8 mouse cellular contexts compared by ENCODE assay signal in the genomic region with DNA sequence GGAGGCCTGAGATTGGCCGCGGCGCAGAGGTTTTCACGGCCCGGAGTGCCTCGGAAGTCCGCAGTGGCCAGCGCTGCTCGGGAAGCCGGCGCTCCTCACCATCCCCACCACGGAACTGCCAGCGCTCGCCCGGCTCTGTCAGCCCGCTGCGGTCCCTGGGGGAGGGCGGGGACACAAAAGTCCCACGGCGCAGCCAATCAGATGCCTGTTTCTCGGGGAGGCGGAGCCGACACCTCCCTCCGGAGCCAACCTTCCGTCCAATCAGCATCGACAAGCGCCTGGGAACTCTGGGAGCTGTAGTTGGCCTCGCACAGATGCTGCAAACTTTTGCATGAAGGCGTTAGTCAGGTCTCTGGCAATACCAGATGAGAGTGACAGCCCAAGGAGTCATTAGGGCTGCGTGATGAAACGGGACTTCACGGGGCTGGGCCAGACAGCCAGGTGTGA. TPM values are rescaled to one million over a fixed set of nuclear protein-coding genes. Genes with fewer than 3 reads are reported as not detected.
DNase-seq lines count a peak whose midpoint lies in the region; ATAC-seq and TF ChIP-seq lines count a peak whose summit lies in the region.

Sesn2 (minus strand) TSS at position 150 of the 447 bp plus-strand sequence.

- peak within 1 kb of the TSS; percentile 88 for H3K9ac ChIP-seq in lung, postnatal 0 days (replicated peaks; ENCODE audit: low read depth)

- H3K4me3 ChIP-seq in hindbrain, embryonic 10.5 days, result peak within 1 kb of the TSS; percentile 86
- H3K4me3 ChIP-seq in lung, postnatal 0 days (ENCODE audit: low read depth, low read length), result peak within 1 kb of the TSS; percentile 89

- no peak for TF ChIP-seq EP300 in lung, postnatal 0 days (IDR thresholded peaks at IDR 0.05)

- WGBS in hindbrain, embryonic 10.5 days, result under 1% methylated on average over 32 of the region's 32 CpGs
- 0% methylated on average over 32 of the region's 32 CpGs for WGBS in lung, postnatal 0 days

- H3K4me2 ChIP-seq in lung, postnatal 0 days (replicated peaks; ENCODE audit: low read depth, low read length), result peak within 1 kb of the TSS; percentile 89

- peak; percentile 98 for DNase-seq in MN1 (ENCODE audit: low spot score)
- DNase-seq in cerebellum, adult 9-10 months, result peak; percentile 97
- peak; percentile 96 for DNase-seq in hindbrain, embryonic 10.5 days (ENCODE audit: low spot score)
- DNase-seq in layer of hippocampus, adult 9-11 months, result peak; percentile 98
- peak; percentile 99 for DNase-seq in lung, postnatal 0 days (ENCODE audit: low spot score)
- DNase-seq in ovary, postnatal 14 days (ENCODE audit: low spot score), result peak; percentile 94
- DNase-seq in thymus, postnatal 14 days, result peak; percentile 98

- peaks cover 11% of the 10 kb centered on the region for H3K27me3 ChIP-seq in hindbrain, embryonic 10.5 days (ENCODE audit: insufficient read depth, poor library complexity, severe bottlenecking)
- H3K27me3 ChIP-seq in lung, postnatal 0 days (replicated peaks; ENCODE audit: insufficient read depth, low read length), result no peaks in the 10 kb centered on the region

- H3K9me3 ChIP-seq in hindbrain, embryonic 10.5 days, result no peaks in the 10 kb centered on the region
- no peaks in the 10 kb centered on the region for H3K9me3 ChIP-seq in lung, postnatal 0 days (ENCODE audit: low read length)

- TF ChIP-seq CTCF in lung, postnatal 0 days (IDR thresholded peaks at IDR 0.05), result no peak

- no peaks in the 10 kb centered on the region for H3K36me3 ChIP-seq in hindbrain, embryonic 10.5 days
- H3K36me3 ChIP-seq in lung, postnatal 0 days (ENCODE audit: insufficient read depth, low read length), result no peaks in the 10 kb centered on the region

- H3K4me1 ChIP-seq in hindbrain, embryonic 10.5 days (replicated peaks), result peaks cover 54% of the 10 kb centered on the region
- H3K4me1 ChIP-seq in lung, postnatal 0 days (ENCODE audit: insufficient read depth, low read depth, low read length), result peaks cover 11% of the 10 kb centered on the region

- peak; percentile 96 for ATAC-seq in frontal cortex, adult (ENCODE audit: low TSS enrichment)
- peak; percentile 93 for ATAC-seq in lung, postnatal 0 days

- peak within 1 kb of the TSS; percentile 89 for H3K27ac ChIP-seq in hindbrain, embryonic 10.5 days
- H3K27ac ChIP-seq in lung, postnatal 0 days (ENCODE audit: low read length), result peak within 1 kb of the TSS; percentile 94

RNA-seq across cellular contexts. Expression of gene Sesn2, which starts in this region (rescaled TPM):
- 12.9 and 13.0 TPM in 2 replicates for polyA plus RNA-seq in hindbrain, embryonic 10.5 days (2016; fragmentation: Nextera tagmentation; extraction: Ambion mirVana)
- polyA plus RNA-seq in lung, postnatal 0 days (2015; fragmentation: Nextera tagmentation; extraction: Ambion mirVana), result 11.6 and 16.0 TPM in 2 replicates

Comparison
In these comparisons a context has a peak if more than half of its experiments do, and no peak if none do; other contexts are left out.
1. Peak in every context shown above with its lines: DNase-seq, ATAC-seq, H3K4me3 ChIP-seq and H3K27ac ChIP-seq.